Mouse (Mus musculus) activated CD4-positive, CD25-positive, alpha-beta regulatory T cell (primary cell): ENCODE results near the gene Ccnt2. TPM values are rescaled to one million over a fixed set of nuclear protein-coding genes. Genes with fewer than 3 reads are reported as not detected.

ENCODE experiments used
- polyA plus RNA-seq, 2 experiments: library from polyadenylated mRNA; unstranded; fragments of 100-300 nt; shearing (Covaris generic); gene quantifications; one replicate each; pipeline ENCODE4 v1.2.1; 2017

Ccnt2 gene
- 10 to 100 TPM; 74.7 to 82.2 TPM for polyA plus RNA-seq

GRCm38 (mm10) chr1:127773803-127774500 lies at the start of gene Ccnt2:
Gene Ccnt2 (plus strand): TSS chr1:127774164.

GRCm38 (mm10) chr1:127729096-127729495 lies 44.9 kb upstream of the Ccnt2 start, which contains the start of gene Acmsd:
Gene Acmsd (plus strand): TSS chr1:127729413.

GRCm38 (mm10) chr1:127854486-127855222 lies 80.7 kb downstream of the Ccnt2 start, which contains the start of gene Map3k19:
Gene Map3k19 (minus strand): TSS chr1:127855031.

Other genes with a start within 250 kb of the Ccnt2 start
- gene Tmem163, start 94.6 kb upstream of the Ccnt2 start, polyA plus RNA-seq = 1 to 10 TPM; 1.5 to 3.3 TPM
- under 1 TPM in 1 of 2 experiments, not detected in 1; 0.06 TPM for gene Acmsd, start 44.8 kb upstream of the Ccnt2 start, polyA plus RNA-seq
- under 1 TPM in 1 of 2 experiments, not detected in 1; 0.21 TPM for gene Map3k19, start 80.9 kb downstream of the Ccnt2 start, polyA plus RNA-seq
- 10 to 100 TPM; 37.8 to 43.5 TPM for gene Rab3gap1, start 94.6 kb downstream of the Ccnt2 start, polyA plus RNA-seq